Mouse (Mus musculus) olfactory bulb, adult 2 months (tissue): ENCODE results near the gene Ramp1.

Experiments
- CTCF ChIP-seq: fragments of 200-500 bp; IDR thresholded peaks from 2 replicates; pipeline ENCODE4 v1.5.1; 2012; ENCODE audit warnings: low read depth, mild to moderate bottlenecking, low read length, moderate library complexity; ENCODE audit not compliant: insufficient read depth
- POLR2A ChIP-seq: fragments of 200-500 bp; IDR thresholded peaks from 2 replicates; pipeline ENCODE4 v1.6.1; 2012; ENCODE audit warnings: mild to moderate bottlenecking, low read depth, low read length, moderate library complexity; ENCODE audit not compliant: insufficient read depth

GRCm38 (mm10) chr1:91181261-91181660, 1.6 kb downstream of the Ramp1 start:
- TF ChIP-seq CTCF (no peak), POLR2A (no peak)
